Comparison of ENCODE assay signal across 9 mouse cellular contexts in genomic region chr15:102807353-102807752, GRCm38 (mm10).
A peak's percentile ranks its signal among the peaks of the same experiment; 100 is the strongest.
DNase-seq lines count a peak whose midpoint lies in the region; ATAC-seq and TF ChIP-seq lines count a peak whose summit lies in the region.
"Had no signal": no experiment of that assay in that cellular context is flagged by ENCODE, and none has a peak within 500 bp of the region (broad histone marks: within the 10 kb centered on the region; RNA-seq: fewer than 3 reads in every experiment).

No protein-coding gene starts in this region.

- peak overlapping the region; percentile 56 for H3K27ac ChIP-seq in hindbrain, embryonic 15.5 days (replicated peaks)
- H3K27ac ChIP-seq in midbrain, embryonic 15.5 days: peak overlapping the region; percentile 71
- H3K27ac ChIP-seq in thymus, adult 2 months (ENCODE audit: control insufficient read depth, insufficient read depth, low read length): no peak overlapping the region

- H3K9me3 ChIP-seq in hindbrain, embryonic 15.5 days: no peaks in the 10 kb centered on the region
- no peaks in the 10 kb centered on the region for H3K9me3 ChIP-seq in midbrain, embryonic 15.5 days
- H3K9me3 ChIP-seq: megakaryocyte, embryonic 14.5 days had no signal

- intact Hi-C loops in gastrocnemius, postnatal 14 days (cut with DNase I; ENCODE audit: low total_unique reads): no loop called here

- no peaks in the 10 kb centered on the region for H3K27me3 ChIP-seq in hindbrain, embryonic 15.5 days
- H3K27me3 ChIP-seq in midbrain, embryonic 15.5 days (replicated peaks): no peaks in the 10 kb centered on the region
- H3K27me3 ChIP-seq in thymus, adult 2 months (ENCODE audit: control insufficient read depth, insufficient read depth, low read length): no peaks in the 10 kb centered on the region

- no peak overlapping the region for H3K4me2 ChIP-seq in hindbrain, embryonic 15.5 days
- no peak overlapping the region for H3K4me2 ChIP-seq in midbrain, embryonic 15.5 days

- no peaks in the 10 kb centered on the region for H3K36me3 ChIP-seq in hindbrain, embryonic 15.5 days
- H3K36me3 ChIP-seq in midbrain, embryonic 15.5 days (replicated peaks): no peaks in the 10 kb centered on the region
- no peaks in the 10 kb centered on the region for H3K36me3 ChIP-seq in thymus, adult 2 months (ENCODE audit: control insufficient read depth, insufficient read depth, low read length)

- DNase-seq in gastrocnemius, postnatal 14 days: peak; percentile 18
- DNase-seq in gastrocnemius, adult 8-10 months (ENCODE audit: low spot score in 2 of 2): no peak
- DNase-seq in ovary, postnatal 36 days (ENCODE audit: low spot score): peak; percentile 7
- DNase-seq in ovary, postnatal 10 days (ENCODE audit: low spot score): no peak
- no peak for DNase-seq in thymus, adult 2 months
- no peak for DNase-seq in spleen, postnatal 36 days (ENCODE audit: low spot score in 2 of 2)

- no peak overlapping the region for H3K9ac ChIP-seq in hindbrain, embryonic 15.5 days
- 0 out of 2 replicates have a peak overlapping the region, but pooled peaks have one; percentile 1 for H3K9ac ChIP-seq in midbrain, embryonic 15.5 days

- no peak overlapping the region for H3K4me3 ChIP-seq in hindbrain, embryonic 15.5 days
- no peak overlapping the region for H3K4me3 ChIP-seq in midbrain, embryonic 15.5 days
- no peak overlapping the region for H3K4me3 ChIP-seq in thymus, adult 2 months (ENCODE audit: control insufficient read depth, insufficient read depth, low read length)
- H3K4me3 ChIP-seq: megakaryocyte, embryonic 14.5 days had no signal

- no peak for TF ChIP-seq POLR2A in thymus, adult 2 months (IDR thresholded peaks at IDR 0.05; ENCODE audit: control insufficient read depth, extremely low read depth, insufficient read depth, low read length, poor library complexity)

- WGBS in hindbrain, embryonic 15.5 days: 46% methylated on average over 3 of the region's 3 CpGs
- 50% methylated on average over 3 of the region's 3 CpGs for WGBS in midbrain, embryonic 15.5 days
- 58% methylated on average over 3 of the region's 3 CpGs for WGBS in thymus, adult 2 months

- no peak; the same call in 1 of the 2 replicates for ATAC-seq in hindbrain, embryonic 15.5 days (ENCODE audit: low FRiP score, low read depth)
- peak; percentile 73; the same call in 1 of the 2 replicates for ATAC-seq in midbrain, embryonic 15.5 days (replicated peaks)

- peaks cover 3% of the 10 kb centered on the region; the same call in 1 of the 2 replicates for H3K4me1 ChIP-seq in hindbrain, embryonic 15.5 days (replicated peaks)
- H3K4me1 ChIP-seq in midbrain, embryonic 15.5 days: peaks cover 7% of the 10 kb centered on the region
- no peaks in the 10 kb centered on the region for H3K4me1 ChIP-seq in thymus, adult 2 months (replicated peaks; ENCODE audit: control insufficient read depth, insufficient read depth, low read length)

- TF ChIP-seq CTCF in thymus, adult 2 months (IDR thresholded peaks at IDR 0.05; ENCODE audit: borderline replicate concordance, control insufficient read depth, extremely low read depth, insufficient read depth, low read length, poor library complexity): no peak

Comparison
In these comparisons a context has a peak if more than half of its experiments do, and no peak if none do; other contexts are left out.
1. DNase-seq: peak in gastrocnemius, postnatal 14 days (single experiment) and ovary, postnatal 36 days (single experiment); none in gastrocnemius, adult 8-10 months (0 of 2), ovary, postnatal 10 days (single experiment), thymus, adult 2 months (single experiment) and spleen, postnatal 36 days (0 of 2).